Mouse (Mus musculus): ENCODE data around the gene Cep112.

DNA sequence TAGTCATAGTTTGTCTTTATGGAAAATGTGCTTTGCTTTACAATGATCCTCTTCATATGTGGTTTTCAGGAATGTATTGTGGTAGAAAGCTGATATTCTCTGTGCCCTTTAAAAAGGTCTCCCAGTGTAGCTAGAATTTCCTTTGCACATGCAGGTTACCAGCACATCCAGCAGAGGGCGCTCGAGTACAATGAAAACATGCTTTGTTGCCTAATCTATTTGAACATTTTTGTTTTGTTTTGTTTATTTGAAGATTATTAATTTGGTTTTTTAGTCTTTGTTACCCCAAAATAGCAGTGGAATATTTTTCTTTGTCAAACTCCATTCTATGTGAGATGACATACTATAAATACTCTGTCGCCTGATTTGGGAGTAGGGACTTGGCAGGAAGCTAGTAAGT, 24.8 kb downstream of the Cep112 start:
- TF ChIP-seq POLR2A (IDR thresholded peaks at IDR 0.05; ENCODE audit: borderline replicate concordance, control insufficient read depth, low read depth, low read length) (no peak), CTCF (IDR thresholded peaks at IDR 0.05; ENCODE audit: control insufficient read depth, insufficient read depth, low read length) (peak; percentile 42)

All from bone marrow, adult 2 months (tissue).